Mouse (Mus musculus) intestine, embryonic 16.5 days (tissue): ENCODE measurements at regions not wholly inside any gene's neighbourhood (a gene's known extent, or its start where the extent isn't known, plus 50 kb on each side); places are given as distances from the start of the nearest gene placed in this dataset.
A peak's percentile ranks its signal among the peaks of the same experiment; 100 is the strongest.

ENCODE experiments used
- ATAC-seq: fragments of 200-750 bp; cut with Nextera tagmentation; 2 replicates; pipeline ENCODE4 v1.8.0; 2017; ENCODE audit warnings: moderate TSS enrichment, moderate library complexity
- H3K27ac ChIP-seq: fragments of 300-500 bp; sonication (generic); 2 replicates; pipeline ENCODE4 v1.5.1; 2014; ENCODE audit warnings: mild to moderate bottlenecking, low read length
- H3K27me3 ChIP-seq: fragments of 300-500 bp; sonication (generic); replicated peaks from 2 replicates; pipeline ENCODE4 v1.6.1; 2014; ENCODE audit warnings: low read length, control low read depth, mixed read lengths; ENCODE audit not compliant: control insufficient read depth, insufficient read depth
- H3K36me3 ChIP-seq: fragments of 300-500 bp; sonication (generic); 2 replicates; pipeline ENCODE4 v1.6.1; 2014; ENCODE audit warnings: low read length, control low read depth; ENCODE audit not compliant: control insufficient read depth, insufficient read depth
- H3K4me1 ChIP-seq: fragments of 300-500 bp; sonication (generic); 2 replicates; pipeline ENCODE4 v1.6.1; 2014; ENCODE audit warnings: low read length, control low read depth, mixed read lengths; ENCODE audit not compliant: control insufficient read depth, insufficient read depth
- H3K4me2 ChIP-seq: fragments of 300-500 bp; sonication (generic); 2 replicates; pipeline ENCODE4 v1.6.1; 2014; ENCODE audit warnings: low read depth, low read length, control low read depth
- H3K4me3 ChIP-seq: fragments of 300-500 bp; sonication (generic); 2 replicates; pipeline ENCODE4 v1.5.1; 2014; ENCODE audit warnings: mild to moderate bottlenecking, low read length
- H3K9ac ChIP-seq: fragments of 300-500 bp; sonication (generic); 2 replicates; pipeline ENCODE4 v1.6.1; 2014; ENCODE audit warnings: low read depth, low read length
- H3K9me3 ChIP-seq: fragments of 300-500 bp; sonication (generic); 2 replicates; pipeline ENCODE4 v1.6.1; 2016; ENCODE audit warnings: low read length, control low read depth; ENCODE audit not compliant: control insufficient read depth
- WGBS: fragments of 180-500 bp; shearing (Covaris S2); extraction: QIAGEN DNeasy Blood & Tissue Kit; methylation state at CpG from one replicate; pipeline ENCODE4 v1.1.7; 2014; 5-methylcytosine and 5-hydroxymethylcytosine counted together

DNA sequence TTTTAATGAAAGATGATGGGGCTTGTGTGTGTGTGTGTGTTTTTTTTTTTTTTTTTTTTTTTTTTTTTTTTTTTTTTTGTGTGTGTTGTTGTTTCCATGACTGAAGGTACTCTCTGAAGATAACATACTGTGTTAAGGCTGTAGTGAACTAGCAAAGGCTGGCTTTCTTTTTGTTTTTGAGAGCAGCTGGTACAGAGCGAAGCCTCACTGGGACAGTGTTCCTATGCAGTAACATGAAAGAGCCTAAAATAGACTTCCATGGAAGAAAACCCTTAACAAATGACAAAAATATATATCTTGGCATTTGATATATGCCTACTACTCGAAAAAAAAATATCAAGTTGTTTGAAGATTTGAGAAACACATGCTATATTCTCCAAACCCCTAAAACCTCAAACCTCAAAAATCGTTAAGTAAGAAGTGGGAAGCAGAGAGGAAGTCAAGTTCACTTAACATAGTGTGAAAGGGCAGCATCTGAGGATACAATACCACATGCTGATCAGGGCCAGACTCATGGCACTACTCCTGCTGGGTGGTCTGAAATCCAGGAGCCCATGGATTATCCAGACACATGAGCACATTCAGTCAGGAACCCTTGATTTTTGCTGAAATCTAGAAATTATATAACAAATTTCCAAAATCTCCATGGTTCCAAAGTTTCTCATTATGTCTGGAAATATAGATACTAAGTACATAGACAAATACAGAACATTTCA is 215.4 kb downstream of the Gm28710 start:
- Histone ChIP-seq H3K9ac (no peak overlapping the region), H3K4me2 (no peak overlapping the region), H3K36me3 (no peaks in the 10 kb centered on the region), H3K9me3 (no peaks in the 10 kb centered on the region), H3K4me3 (no peak overlapping the region), H3K27ac (no peak overlapping the region), H3K4me1 (no peaks in the 10 kb centered on the region), H3K27me3 (no peaks in the 10 kb centered on the region)
- no peak for ATAC-seq
- 65% methylated on average over 3 of the region's 3 CpGs for WGBS

DNA sequence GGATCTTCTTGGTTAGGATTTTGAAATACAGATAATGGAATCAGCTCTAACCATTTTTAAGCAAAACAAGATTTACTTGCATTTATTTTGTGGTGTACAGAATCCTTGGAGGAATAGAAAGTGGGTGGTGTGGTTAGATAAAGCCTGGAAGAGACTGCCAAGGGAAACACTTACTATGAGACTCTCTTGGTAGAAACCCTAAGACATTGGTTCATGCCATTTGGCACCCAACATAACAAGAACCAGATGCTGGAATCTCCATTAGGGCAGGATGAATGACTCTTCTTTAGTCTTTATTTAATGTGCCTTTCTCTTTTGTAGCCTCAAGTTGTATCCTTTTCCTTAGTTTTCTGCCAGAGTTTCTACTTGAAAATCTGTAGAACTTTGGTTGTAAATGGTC is 230.0 kb downstream of the Gm28710 start:
- H3K27ac ChIP-seq: no peak overlapping the region
- no peak overlapping the region for H3K4me3 ChIP-seq
- H3K27me3 ChIP-seq: no peaks in the 10 kb centered on the region
- no peaks in the 10 kb centered on the region for H3K4me1 ChIP-seq
- no peak overlapping the region for H3K9ac ChIP-seq
- no peak overlapping the region for H3K4me2 ChIP-seq
- no peak for ATAC-seq
- no peaks in the 10 kb centered on the region for H3K9me3 ChIP-seq
- no peaks in the 10 kb centered on the region for H3K36me3 ChIP-seq

DNA sequence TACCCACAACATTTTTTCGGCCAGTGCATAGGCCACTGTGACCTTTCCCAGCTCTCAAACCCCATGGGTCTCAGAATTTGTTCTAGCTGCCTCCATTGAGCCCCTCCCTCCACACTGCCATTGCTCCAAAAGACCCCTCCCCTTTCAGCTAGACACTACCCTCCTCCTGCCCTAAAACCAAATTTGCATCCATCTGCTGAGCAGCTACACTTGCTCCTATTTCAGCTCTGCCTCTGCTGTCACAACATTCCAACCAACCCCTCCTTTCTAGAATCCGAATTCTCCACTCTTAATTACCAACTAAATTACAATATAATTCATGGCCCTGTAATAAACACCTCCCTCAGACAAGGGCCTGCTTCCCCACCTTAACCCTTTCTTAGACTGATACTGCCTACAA is 262.3 kb downstream of the Gm28710 start:
- Histone ChIP-seq H3K9ac (no peak overlapping the region), H3K9me3 (no peaks in the 10 kb centered on the region), H3K27ac (no peak overlapping the region), H3K4me1 (no peaks in the 10 kb centered on the region), H3K27me3 (no peaks in the 10 kb centered on the region), H3K36me3 (no peaks in the 10 kb centered on the region), H3K4me2 (no peak overlapping the region), H3K4me3 (no peak overlapping the region)
- 64% methylated on average over 2 of the region's 2 CpGs for WGBS
- no peak for ATAC-seq

DNA sequence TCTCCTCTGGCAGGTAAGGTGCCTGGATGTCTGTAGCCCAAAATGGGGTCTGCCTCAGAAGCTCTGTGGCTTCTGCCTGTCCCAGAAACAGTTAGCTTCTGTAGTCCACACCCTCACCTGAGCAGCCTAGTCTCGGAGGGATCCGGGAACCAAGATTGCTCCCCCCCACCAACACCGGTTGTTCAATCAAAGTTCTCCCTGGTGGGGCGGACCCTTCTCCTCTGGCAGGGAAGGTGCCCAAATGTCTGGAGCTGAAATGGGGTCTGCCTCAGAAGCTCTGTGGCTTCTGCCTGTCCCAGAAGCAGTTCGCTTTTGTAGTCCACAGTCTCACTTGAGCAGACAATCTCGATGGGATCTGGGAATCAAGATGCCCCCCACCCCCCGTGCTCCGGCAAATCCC is 273.0 kb downstream of the Gm28710 start:
- Histone ChIP-seq H3K9ac (no peak overlapping the region), H3K36me3 (no peaks in the 10 kb centered on the region), H3K4me1 (no peaks in the 10 kb centered on the region), H3K9me3 (no peaks in the 10 kb centered on the region), H3K27me3 (no peaks in the 10 kb centered on the region), H3K4me3 (no peak overlapping the region), H3K4me2 (no peak overlapping the region), H3K27ac (no peak overlapping the region)
- no peak for ATAC-seq
- 98% methylated on average over 8 of the region's 8 CpGs for WGBS

DNA sequence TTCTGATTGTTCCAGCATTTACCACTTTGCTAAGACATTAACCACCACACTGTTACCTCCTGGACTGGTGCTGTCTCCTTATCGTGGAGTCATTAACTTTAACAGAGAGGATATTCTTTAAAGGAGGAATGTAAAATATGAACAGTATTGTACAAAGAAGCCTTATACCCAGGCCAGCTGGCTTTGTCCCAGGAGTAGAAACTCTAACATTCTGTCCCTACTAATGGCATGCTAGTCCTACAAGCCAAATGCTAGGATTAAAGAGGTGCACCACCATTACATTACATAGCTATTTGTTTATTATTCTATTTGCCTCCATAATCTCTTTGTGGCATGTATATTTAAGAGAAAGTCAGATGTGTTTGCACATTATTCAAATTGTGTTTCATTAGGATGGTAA is 288.8 kb downstream of the Gm28710 start:
- H3K9ac ChIP-seq: no peak overlapping the region
- no peak overlapping the region for H3K27ac ChIP-seq
- WGBS: 64% methylated on average over 1 of the region's 1 CpGs
- no peaks in the 10 kb centered on the region for H3K4me1 ChIP-seq
- H3K9me3 ChIP-seq: no peaks in the 10 kb centered on the region
- no peaks in the 10 kb centered on the region for H3K27me3 ChIP-seq
- H3K36me3 ChIP-seq: no peaks in the 10 kb centered on the region
- no peak overlapping the region for H3K4me3 ChIP-seq
- no peak for ATAC-seq
- H3K4me2 ChIP-seq: no peak overlapping the region

DNA sequence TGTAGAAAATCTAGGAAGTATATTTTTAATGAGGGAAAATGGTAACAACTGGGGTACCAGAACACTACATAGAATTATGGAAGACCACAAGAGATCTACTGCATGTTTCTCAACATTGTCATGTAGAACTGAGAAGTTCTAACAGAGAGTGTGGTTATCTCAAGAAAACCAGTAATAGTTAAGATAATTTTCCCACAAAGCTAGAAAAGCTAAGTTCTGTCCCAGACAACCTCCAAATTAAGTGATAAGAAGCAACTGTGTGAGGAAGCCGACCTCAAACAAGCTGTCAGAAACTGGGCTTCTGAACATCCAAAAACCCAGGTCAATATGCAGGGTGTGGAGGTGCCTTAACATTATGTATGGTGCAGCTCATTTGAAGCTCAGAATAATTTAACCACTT is 261.4 kb upstream of the Speer4f2 start:
- 80% methylated on average over 1 of the region's 1 CpGs for WGBS
- H3K36me3 ChIP-seq: no peaks in the 10 kb centered on the region
- no peaks in the 10 kb centered on the region for H3K27me3 ChIP-seq

DNA sequence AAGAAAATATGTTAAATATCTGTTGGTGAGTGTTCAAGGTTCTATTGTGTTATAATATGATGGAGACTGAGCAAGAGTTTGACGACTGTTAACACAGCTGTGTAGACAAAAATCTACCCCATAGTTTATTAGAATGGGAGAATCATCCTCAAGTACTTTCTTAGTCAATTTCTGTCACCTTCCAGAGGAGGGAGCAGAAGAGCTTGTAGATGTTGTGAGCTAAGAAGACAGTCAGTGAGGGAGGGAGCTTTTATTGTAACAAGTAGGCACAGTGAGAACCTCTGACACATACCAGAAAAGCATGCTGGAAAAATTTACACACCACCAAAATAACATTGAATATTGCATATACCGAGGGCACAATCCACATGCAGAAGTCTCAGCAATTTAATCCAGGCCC is 261.0 kb upstream of the Speer4f2 start:
- WGBS: 52% methylated on average over 2 of the region's 2 CpGs
- Histone ChIP-seq H3K9ac (no peak overlapping the region), H3K4me2 (no peak overlapping the region), H3K36me3 (no peaks in the 10 kb centered on the region), H3K27ac (no peak overlapping the region), H3K9me3 (no peaks in the 10 kb centered on the region), H3K4me1 (no peaks in the 10 kb centered on the region), H3K27me3 (no peaks in the 10 kb centered on the region), H3K4me3 (no peak overlapping the region)
- 0 out of 2 replicates have a peak, but pooled peaks have one; percentile 56 for ATAC-seq

More for the DNA sequence above, 261.4 kb upstream of the Speer4f2 start:
- no peak overlapping the region for H3K27ac ChIP-seq
- H3K4me2 ChIP-seq: no peak overlapping the region
- no peak for ATAC-seq
- H3K4me3 ChIP-seq: no peak overlapping the region
- H3K4me1 ChIP-seq: no peaks in the 10 kb centered on the region
- no peaks in the 10 kb centered on the region for H3K9me3 ChIP-seq
- no peak overlapping the region for H3K9ac ChIP-seq

DNA sequence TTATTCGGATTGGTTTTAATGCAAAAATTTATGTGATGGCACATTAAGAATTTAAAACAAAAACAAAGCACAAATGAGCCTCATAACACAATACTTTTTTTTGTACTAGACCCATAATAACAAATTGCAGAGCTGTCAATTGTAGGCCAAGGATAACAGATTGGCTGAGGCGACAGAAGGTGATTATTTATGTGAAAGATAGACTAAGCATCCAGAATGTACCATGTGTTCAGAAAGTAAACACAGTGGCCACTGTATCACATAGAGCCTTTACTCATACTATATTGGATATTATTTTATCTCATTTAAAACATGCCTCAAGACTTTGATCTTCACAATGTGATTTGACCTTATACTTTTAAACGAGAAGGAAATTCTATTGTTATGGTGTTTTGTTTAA is 257.9 kb upstream of the Speer4f2 start:
- Histone ChIP-seq H3K4me3 (no peak overlapping the region), H3K4me2 (no peak overlapping the region), H3K9me3 (no peaks in the 10 kb centered on the region), H3K9ac (no peak overlapping the region), H3K27ac (no peak overlapping the region), H3K4me1 (no peaks in the 10 kb centered on the region), H3K27me3 (no peaks in the 10 kb centered on the region), H3K36me3 (no peaks in the 10 kb centered on the region)
- WGBS: 70% methylated on average over 3 of the region's 3 CpGs
- no peak for ATAC-seq

DNA sequence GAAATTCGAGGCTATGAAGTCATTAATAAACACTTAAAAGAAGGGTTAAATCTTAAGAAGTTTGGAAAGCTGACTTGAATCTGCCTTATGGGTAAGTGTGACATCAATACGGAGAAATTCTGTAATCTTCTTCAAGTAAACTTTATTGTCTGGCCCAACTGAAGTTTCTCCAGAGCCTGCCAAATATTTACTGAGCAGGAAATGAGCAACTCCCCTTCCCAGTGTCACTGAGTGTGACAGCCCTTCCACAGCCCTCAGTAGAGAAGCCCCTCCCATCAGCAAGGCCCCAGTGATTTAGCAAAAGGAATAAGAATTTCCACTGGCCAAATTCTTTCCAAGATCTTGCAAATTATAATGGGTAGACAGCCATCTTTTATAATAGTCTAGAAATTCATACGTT is 256.9 kb upstream of the Speer4f2 start:
- H3K4me1 ChIP-seq: no peaks in the 10 kb centered on the region
- H3K27ac ChIP-seq: no peak overlapping the region
- 0 out of 2 replicates have a peak, but pooled peaks have one; percentile 63 for ATAC-seq
- H3K36me3 ChIP-seq: no peaks in the 10 kb centered on the region
- H3K9me3 ChIP-seq: no peaks in the 10 kb centered on the region
- no peak overlapping the region for H3K9ac ChIP-seq
- no peak overlapping the region for H3K4me3 ChIP-seq
- no peaks in the 10 kb centered on the region for H3K27me3 ChIP-seq
- no peak overlapping the region for H3K4me2 ChIP-seq
- WGBS: 44% methylated on average over 3 of the region's 3 CpGs

DNA sequence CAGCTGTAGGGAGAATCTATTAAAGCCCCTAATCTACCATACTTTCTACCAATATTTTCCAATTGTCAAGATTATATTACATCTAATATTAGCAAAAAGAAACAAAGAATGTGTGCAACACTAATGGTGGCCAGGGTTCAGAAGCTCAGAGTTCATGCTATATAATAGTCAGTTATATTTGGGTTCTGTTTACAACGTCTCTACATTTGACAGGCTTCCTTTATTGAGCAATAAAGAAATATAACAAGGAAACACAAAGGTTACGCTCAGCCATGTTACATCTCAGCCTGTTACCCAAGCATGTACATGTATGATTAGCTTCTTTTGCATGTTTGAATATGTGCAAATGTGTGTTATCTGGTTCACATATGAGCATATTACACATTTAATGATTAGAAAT is 247.7 kb upstream of the Speer4f2 start:
- Histone ChIP-seq H3K27me3 (no peaks in the 10 kb centered on the region), H3K9ac (no peak overlapping the region), H3K4me3 (no peak overlapping the region), H3K4me2 (no peak overlapping the region), H3K4me1 (no peaks in the 10 kb centered on the region), H3K36me3 (no peaks in the 10 kb centered on the region), H3K27ac (no peak overlapping the region), H3K9me3 (no peaks in the 10 kb centered on the region)
- 61% methylated on average over 2 of the region's 2 CpGs for WGBS
- peak; percentile 91 for ATAC-seq
